Mouse (Mus musculus): ENCODE data around the gene Mxra8. TPM values are rescaled to one million over a fixed set of nuclear protein-coding genes. Genes with fewer than 3 reads are reported as not detected.

Mxra8 gene
- polyA plus RNA-seq, 1 experiment from 2014 or later, result 76.6 TPM

GRCm38 (mm10) chr4:155817533-155817932 lies 21.9 kb upstream of the Mxra8 start:
- no peak overlapping the region for H3K27ac ChIP-seq
- H3K4me3 ChIP-seq, result no peak overlapping the region
- 84% methylated on average over 4 of the region's 4 CpGs for WGBS
- H3K4me1 ChIP-seq, result peaks cover 14% of the 10 kb centered on the region
- H3K4me2 ChIP-seq (replicated peaks), result no peak overlapping the region
- H3K9me3 ChIP-seq, result no peaks in the 10 kb centered on the region
- no peak for ATAC-seq (ENCODE audit: low FRiP score, low read depth)
- H3K27me3 ChIP-seq, result no peaks in the 10 kb centered on the region
- H3K9ac ChIP-seq, result no peak overlapping the region
- H3K36me3 ChIP-seq, result peaks cover 86% of the 10 kb centered on the region

- ATAC-seq (ENCODE audit: low FRiP score, low read depth), result no peak
Observed at GRCm38 (mm10) chr4:155821025-155821424, 18.5 kb upstream of the Mxra8 start.

GRCm38 (mm10) chr4:155823443-155823842 lies 16.0 kb upstream of the Mxra8 start:
- Histone ChIP-seq H3K36me3 (peaks cover 89% of the 10 kb centered on the region), H3K4me3 (no peak overlapping the region), H3K27me3 (no peaks in the 10 kb centered on the region), H3K27ac (no peak overlapping the region), H3K4me2 (replicated peaks) (no peak overlapping the region), H3K9me3 (no peaks in the 10 kb centered on the region), H3K9ac (no peak overlapping the region), H3K4me1 (no peaks in the 10 kb centered on the region)
- 93% methylated on average over 16 of the region's 16 CpGs for WGBS
- no peak for ATAC-seq (ENCODE audit: low FRiP score, low read depth)

More at GRCm38 (mm10) chr4:155821025-155821424, 18.5 kb upstream of the Mxra8 start:
- Histone ChIP-seq H3K4me3 (no peak overlapping the region), H3K27me3 (no peaks in the 10 kb centered on the region), H3K9ac (no peak overlapping the region), H3K36me3 (peaks cover 93% of the 10 kb centered on the region), H3K4me2 (replicated peaks) (no peak overlapping the region), H3K4me1 (no peaks in the 10 kb centered on the region), H3K9me3 (no peaks in the 10 kb centered on the region), H3K27ac (no peak overlapping the region)
- WGBS, result 84% methylated on average over 7 of the region's 7 CpGs

- no peaks in the 10 kb centered on the region for H3K9me3 ChIP-seq
- H3K4me3 ChIP-seq, result no peak overlapping the region
- no peaks in the 10 kb centered on the region for H3K27me3 ChIP-seq
- no peak overlapping the region for H3K9ac ChIP-seq
- no peak overlapping the region for H3K27ac ChIP-seq
- H3K4me1 ChIP-seq, result peaks cover 27% of the 10 kb centered on the region
- 98% methylated on average over 4 of the region's 4 CpGs for WGBS
- ATAC-seq (ENCODE audit: low FRiP score, low read depth), result no peak
- H3K4me2 ChIP-seq (replicated peaks), result no peak overlapping the region
- peaks cover 36% of the 10 kb centered on the region for H3K36me3 ChIP-seq
Observed at GRCm38 (mm10) chr4:155829866-155830265, 9.6 kb upstream of the Mxra8 start.

- H3K4me3 ChIP-seq, result peak overlapping the region; percentile 92
- peaks cover 27% of the 10 kb centered on the region for H3K4me1 ChIP-seq
- H3K4me2 ChIP-seq (replicated peaks), result peak overlapping the region; percentile 97
- H3K27me3 ChIP-seq, result no peaks in the 10 kb centered on the region
- H3K36me3 ChIP-seq, result peaks cover 30% of the 10 kb centered on the region
- H3K27ac ChIP-seq, result no peak overlapping the region
- H3K9ac ChIP-seq, result no peak overlapping the region; the same call in 1 of the 2 replicates
- no peaks in the 10 kb centered on the region for H3K9me3 ChIP-seq
- no peak for ATAC-seq (ENCODE audit: low FRiP score, low read depth)
- 55% methylated on average over 8 of the region's 8 CpGs for WGBS
Observed at GRCm38 (mm10) chr4:155830596-155830995, 8.9 kb upstream of the Mxra8 start.

- WGBS, result under 1% methylated on average over 49 of the region's 49 CpGs
- Histone ChIP-seq H3K36me3 (peaks cover 27% of the 10 kb centered on the region), H3K27me3 (no peaks in the 10 kb centered on the region), H3K9ac (peak within 1 kb of the TSS; percentile 91), H3K27ac (peak within 1 kb of the TSS; percentile 86), H3K4me2 (replicated peaks) (peak within 1 kb of the TSS; percentile 97), H3K4me3 (peak within 1 kb of the TSS; percentile 92), H3K4me1 (peaks cover 27% of the 10 kb centered on the region), H3K9me3 (no peaks in the 10 kb centered on the region)
- peak; percentile 92 for ATAC-seq (ENCODE audit: low FRiP score, low read depth)
Observed at GRCm38 (mm10) chr4:155831205-155831766, 8.2 kb upstream of the Mxra8 start, which contains the start of gene Aurkaip1. Gene Aurkaip1, plus strand, starts transcription at chr4:155831272.

GRCm38 (mm10) chr4:155831831-155832230 lies 7.6 kb upstream of the Mxra8 start:
- H3K36me3 ChIP-seq, result peaks cover 21% of the 10 kb centered on the region
- H3K4me3 ChIP-seq, result peak overlapping the region; percentile 92
- H3K27me3 ChIP-seq, result no peaks in the 10 kb centered on the region
- peaks cover 27% of the 10 kb centered on the region for H3K4me1 ChIP-seq
- H3K27ac ChIP-seq, result peak overlapping the region; percentile 86
- ATAC-seq (ENCODE audit: low FRiP score, low read depth), result peak; percentile 18; the same call in 1 of the 2 replicates
- H3K4me2 ChIP-seq (replicated peaks), result peak overlapping the region; percentile 97
- H3K9ac ChIP-seq, result peak overlapping the region; percentile 91
- under 1% methylated on average over 25 of the region's 25 CpGs for WGBS
- H3K9me3 ChIP-seq, result no peaks in the 10 kb centered on the region

- H3K4me3 ChIP-seq, result peak overlapping the region; percentile 92
- ATAC-seq (ENCODE audit: low FRiP score, low read depth), result no peak
- peaks cover 27% of the 10 kb centered on the region for H3K4me1 ChIP-seq
- peaks cover 16% of the 10 kb centered on the region for H3K36me3 ChIP-seq
- no peaks in the 10 kb centered on the region for H3K9me3 ChIP-seq
- no peaks in the 10 kb centered on the region for H3K27me3 ChIP-seq
- no peak overlapping the region; the same call in 1 of the 2 replicates for H3K27ac ChIP-seq
- peak overlapping the region; percentile 97 for H3K4me2 ChIP-seq (replicated peaks)
- WGBS, result 58% methylated on average over 10 of the region's 10 CpGs
- peak overlapping the region; percentile 91 for H3K9ac ChIP-seq
Observed at GRCm38 (mm10) chr4:155832321-155832720, 7.2 kb upstream of the Mxra8 start.

- H3K27ac ChIP-seq, result no peak overlapping the region
- no peaks in the 10 kb centered on the region for H3K27me3 ChIP-seq
- 84% methylated on average over 4 of the region's 4 CpGs for WGBS
- ATAC-seq (ENCODE audit: low FRiP score, low read depth), result no peak
- H3K9ac ChIP-seq, result no peak overlapping the region
- H3K4me2 ChIP-seq (replicated peaks), result peak overlapping the region; percentile 97
- peak overlapping the region; percentile 92; the same call in 1 of the 2 replicates for H3K4me3 ChIP-seq
- H3K9me3 ChIP-seq, result no peaks in the 10 kb centered on the region
- peaks cover 27% of the 10 kb centered on the region for H3K4me1 ChIP-seq
- peaks cover 8% of the 10 kb centered on the region for H3K36me3 ChIP-seq
Observed at GRCm38 (mm10) chr4:155833234-155833633, 6.2 kb upstream of the Mxra8 start.

- Histone ChIP-seq H3K9ac (no peak overlapping the region; the same call in 1 of the 2 replicates), H3K4me2 (replicated peaks) (0 out of 2 replicates have a peak overlapping the region, but pooled peaks have one; percentile 21), H3K4me1 (peaks cover 32% of the 10 kb centered on the region), H3K9me3 (no peaks in the 10 kb centered on the region), H3K36me3 (peaks cover 5% of the 10 kb centered on the region; the same call in 1 of the 2 replicates), H3K27ac (0 out of 2 replicates have a peak overlapping the region, but pooled peaks have one; percentile 33), H3K4me3 (0 out of 2 replicates have a peak overlapping the region, but pooled peaks have one; percentile 2), H3K27me3 (no peaks in the 10 kb centered on the region)
- WGBS, result 26% methylated on average over 2 of the region's 2 CpGs
- ATAC-seq (ENCODE audit: low FRiP score, low read depth), result peak; percentile 34; the same call in 1 of the 2 replicates
Observed at GRCm38 (mm10) chr4:155833836-155834235, 5.6 kb upstream of the Mxra8 start.

- no peak for ATAC-seq (ENCODE audit: low FRiP score, low read depth)
- Histone ChIP-seq H3K9me3 (no peaks in the 10 kb centered on the region), H3K36me3 (peaks cover 14% of the 10 kb centered on the region), H3K4me1 (peaks cover 50% of the 10 kb centered on the region), H3K27me3 (0 out of 2 replicates have a peak, but pooled peaks cover 6% of the 10 kb centered on the region), H3K4me2 (replicated peaks) (no peak overlapping the region), H3K4me3 (no peak overlapping the region), H3K27ac (no peak overlapping the region), H3K9ac (no peak overlapping the region)
- WGBS, result 66% methylated on average over 11 of the region's 11 CpGs
Observed at GRCm38 (mm10) chr4:155837404-155838010, 2.0 kb upstream of the Mxra8 start.
